14 mouse cellular contexts compared by ENCODE assay signal in genomic region chr8:128283365-128283764, GRCm38 (mm10).
"Had no signal": no experiment of that assay in that cellular context is flagged by ENCODE, and none has a peak within 500 bp of the region (broad histone marks: within the 10 kb centered on the region; RNA-seq: fewer than 3 reads in every experiment).

No protein-coding gene starts in this region.

- DNase-seq: kidney, adult 11 months; kidney, adult 8-10 months; kidney, postnatal 10 days; kidney, postnatal 36 days; layer of hippocampus, postnatal 36 days; liver, embryonic 13.5 days; lung, adult 2 months; lung, postnatal 14 days; lung, postnatal 4 days; retina, postnatal 1 day; right cerebral cortex, postnatal 25 days; thymus, postnatal 25 days had no signal

- ATAC-seq: midbrain, embryonic 13.5 days; midbrain, embryonic 16.5 days had no signal
